Mouse (Mus musculus) layer of hippocampus, postnatal 36 days (tissue): ENCODE measurements around the gene Ly6g5b. TPM values are rescaled to one million over a fixed set of nuclear protein-coding genes. Genes with fewer than 3 reads are reported as not detected.

Experiments used
- DNase-seq, 2 experiments: peaks; one replicate each; pipeline ENCODE4 v3.0.0; 2022
- total RNA-seq, 2 experiments: library from RNA; stranded (reverse); gene quantifications; 2 replicates each; pipeline ENCODE4 v1.2.3; 2021

The Ly6g5b gene
- total RNA-seq, 2 experiments from 2014 or later = 0.70 TPM; not detected in 1

GRCm38 (mm10) chr17:35077786-35078233, 37.4 kb downstream of the Ly6g5b start, which contains the start of gene Ly6g6d:
Gene Ly6g6d (minus strand): TSS chr17:35078065.
- DNase-seq = no peak

DNA sequence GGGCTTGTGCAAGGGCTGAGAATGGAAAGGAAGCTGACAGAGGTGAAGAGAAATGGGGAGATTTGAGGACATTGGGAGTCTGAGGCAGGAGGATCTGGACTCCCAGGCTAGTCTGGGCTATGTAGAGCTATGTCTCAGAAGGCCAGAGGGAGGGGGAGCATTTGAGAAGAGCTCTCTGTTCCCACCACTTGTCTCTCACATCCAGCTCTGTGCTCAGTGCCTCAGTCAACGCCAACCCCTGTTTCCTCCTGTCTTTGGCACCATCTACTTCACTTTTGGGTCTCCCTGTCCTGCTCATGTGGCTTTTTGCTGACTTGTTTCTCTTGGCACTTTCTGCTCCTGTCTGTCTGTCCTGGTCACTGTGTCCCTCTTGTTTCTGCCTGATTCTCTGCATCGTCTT, 37.9 kb downstream of the Ly6g5b start:
- no peak for DNase-seq

GRCm38 (mm10) chr17:35076507-35077176, 38.6 kb downstream of the Ly6g5b start, which contains the start of gene Ly6g6e:
Gene Ly6g6e (plus strand): TSS chr17:35076902.
- no peak for DNase-seq

GRCm38 (mm10) chr17:35074097-35074496, 41.1 kb downstream of the Ly6g5b start:
- DNase-seq = no peak

- no peak for DNase-seq
These were observed 43.8 kb downstream of the Ly6g5b start for GRCm38 (mm10) chr17:35071454-35071853.

- no peak for DNase-seq
These were observed 44.5 kb downstream of the Ly6g5b start for GRCm38 (mm10) chr17:35070556-35071229.

DNA sequence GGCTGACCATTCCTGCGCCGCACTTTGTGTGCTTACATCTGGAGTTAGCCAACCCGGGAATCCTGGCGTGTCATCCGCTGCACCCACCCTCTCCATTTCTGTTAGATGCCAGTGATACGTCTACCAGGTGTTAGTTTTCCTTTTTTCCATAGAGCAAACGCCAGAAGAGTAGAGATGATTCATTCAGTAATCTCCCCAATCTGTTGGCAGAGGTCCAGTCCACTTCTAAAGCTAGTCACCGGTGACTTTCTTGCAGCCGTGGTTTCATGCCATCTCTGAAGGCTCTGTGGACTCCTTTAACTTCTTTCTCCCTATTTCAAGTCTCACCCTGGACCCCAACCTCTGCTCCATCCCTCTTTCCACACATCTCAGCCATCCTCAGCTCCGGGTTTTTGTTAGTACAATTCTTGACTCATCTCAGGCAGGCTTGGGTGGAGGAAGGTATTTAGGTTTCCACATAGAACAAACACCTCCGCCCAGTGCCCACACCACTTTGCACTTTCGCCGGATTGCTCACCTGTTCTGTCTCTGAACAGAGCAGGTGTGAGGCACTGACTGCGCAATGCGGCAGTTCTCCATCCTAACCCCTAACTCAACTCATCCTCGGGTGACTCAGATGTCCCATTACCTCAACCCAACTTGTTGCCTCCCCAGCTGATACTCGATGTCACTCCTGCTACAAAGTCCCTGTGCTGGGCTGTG, 46.9 kb downstream of the Ly6g5b start:
- DNase-seq = no peak

DNA sequence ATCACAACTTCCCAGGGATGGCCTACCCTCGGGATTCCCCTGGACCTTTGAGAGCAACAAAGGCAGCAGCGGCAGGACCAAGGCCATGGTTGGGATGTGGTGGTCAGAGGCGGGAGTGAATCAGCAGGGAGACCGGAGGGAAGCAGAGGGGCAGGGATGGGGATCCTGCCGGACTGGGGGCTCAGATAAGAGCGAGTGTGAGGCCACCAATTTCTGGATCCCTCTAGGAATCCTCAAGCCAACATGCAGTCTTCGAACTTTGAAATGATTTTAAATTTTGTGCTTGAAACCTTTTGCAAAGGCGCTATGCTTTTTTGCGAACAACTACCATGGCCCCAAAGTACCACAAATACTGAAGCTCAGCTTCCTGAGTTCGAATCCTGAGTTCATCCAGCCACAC, 49.1 kb downstream of the Ly6g5b start, which contains the start of gene Mpig6b:
TSS of gene Mpig6b (minus strand) at position 101 of the 400 bp plus-strand sequence.
- no peak for DNase-seq

GRCm38 (mm10) chr17:35064951-35065947, 50.0 kb downstream of the Ly6g5b start, which contains the start of gene Ly6g6c:
Gene Ly6g6c (plus strand): TSS chr17:35065388.
- DNase-seq = no peak

DNA sequence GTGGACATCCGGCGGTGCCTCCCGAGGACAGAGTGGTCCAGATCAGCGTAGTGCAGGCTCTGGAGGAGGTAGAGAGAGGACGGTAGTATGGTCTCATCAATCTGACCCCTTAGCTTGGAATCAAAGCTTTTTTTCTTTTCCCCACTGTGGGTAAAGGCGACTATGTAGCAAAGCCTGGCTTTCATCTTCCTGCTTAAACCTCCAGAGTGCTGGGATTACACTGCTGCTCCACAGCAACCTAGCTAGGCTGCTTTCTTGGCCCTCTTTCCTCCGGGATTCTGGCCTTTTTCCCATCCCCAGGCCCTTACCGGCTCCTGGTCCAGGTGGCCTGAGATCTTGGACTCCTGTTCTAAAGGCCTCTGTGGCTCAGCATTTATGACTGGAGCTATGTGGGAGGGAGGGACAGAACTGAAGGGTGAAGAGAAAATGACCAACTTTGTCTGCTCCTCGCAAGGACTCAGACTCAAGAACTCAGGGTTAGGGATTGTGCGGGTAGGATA, 50.8 kb downstream of the Ly6g5b start:
- no peak for DNase-seq

Other genes with a start within 250 kb of the Ly6g5b start
- 1 to 10 TPM; 6.9 to 8.0 TPM for gene Zbtb12, start 235.9 kb downstream of the Ly6g5b start, total RNA-seq
- gene Gm20547, start 233.4 kb downstream of the Ly6g5b start, total RNA-seq = not detected
- gene C2, start 217.2 kb downstream of the Ly6g5b start, total RNA-seq = 1 to 10 TPM in 1 of 2 experiments, under 1 TPM in 1; 0.22 to 2.0 TPM
- gene Ehmt2, start 217.0 kb downstream of the Ly6g5b start, total RNA-seq = 100 to 1,000 TPM; 175 to 182 TPM
- gene Slc44a4, start 201.0 kb downstream of the Ly6g5b start, total RNA-seq = under 1 TPM in 1 of 2 experiments, not detected in 1; 0.28 TPM
- gene Neu1, start 184.2 kb downstream of the Ly6g5b start, total RNA-seq = 10 to 100 TPM; 37.6 to 41.2 TPM
- 10 to 100 TPM; 28.0 to 35.6 TPM for gene Hspa1b, start 156.2 kb downstream of the Ly6g5b start, total RNA-seq
- not detected for gene Gm20481, start 145.5 kb downstream of the Ly6g5b start, total RNA-seq
- 10 to 100 TPM; 19.1 to 26.6 TPM for gene Hspa1a, start 143.3 kb downstream of the Ly6g5b start, total RNA-seq
- gene Hspa1l, start 142.7 kb downstream of the Ly6g5b start, total RNA-seq = under 1 TPM; 0.42 to 0.48 TPM
- gene Lsm2, start 133.6 kb downstream of the Ly6g5b start, total RNA-seq = 10 to 100 TPM; 17.3 to 19.1 TPM
- gene Vars, start 114.4 kb downstream of the Ly6g5b start, total RNA-seq = 10 to 100 TPM; 45.1 to 50.1 TPM
- gene Vwa7, start 98.8 kb downstream of the Ly6g5b start, total RNA-seq = under 1 TPM; 0.22 to 0.33 TPM
- under 1 TPM; 0.62 to 0.94 TPM for gene Sapcd1, start 87.4 kb downstream of the Ly6g5b start, total RNA-seq
- under 1 TPM; 0.62 to 0.73 TPM for gene Msh5, start 68.7 kb downstream of the Ly6g5b start, total RNA-seq
- gene Clic1, start 65.5 kb downstream of the Ly6g5b start, total RNA-seq = 10 to 100 TPM in 1 of 2 experiments, 1 to 10 TPM in 1; 6.7 to 11.5 TPM
- gene Ddah2, start 56.4 kb downstream of the Ly6g5b start, total RNA-seq = 10 to 100 TPM; 16.0 to 18.0 TPM
- gene Ly6g6c, start 50.0 kb downstream of the Ly6g5b start, total RNA-seq = not detected
- gene Mpig6b, start 49.2 kb downstream of the Ly6g5b start, total RNA-seq = not detected
- gene Ly6g6e, start 38.5 kb downstream of the Ly6g5b start, total RNA-seq = 1 to 10 TPM; 3.6 to 5.4 TPM
- gene Ly6g6d, start 37.4 kb downstream of the Ly6g5b start, total RNA-seq = 1 to 10 TPM in 1 of 2 experiments, under 1 TPM in 1; 0.99 to 2.1 TPM
- gene Ly6g6f, start 29.8 kb downstream of the Ly6g5b start, total RNA-seq = not detected
- 100 to 1,000 TPM; 101 to 102 TPM for gene Abhd16a, start 26.2 kb downstream of the Ly6g5b start, total RNA-seq
- gene Ly6g5c, start 7.1 kb downstream of the Ly6g5b start, total RNA-seq = not detected
- 10 to 100 TPM; 13.0 to 15.2 TPM for gene Gpank1, start 6.0 kb upstream of the Ly6g5b start, total RNA-seq
- 100 to 1,000 TPM; 169 to 176 TPM for gene Csnk2b, start 6.6 kb upstream of the Ly6g5b start, total RNA-seq
- 10 to 100 TPM; 25.6 to 29.3 TPM for gene D17H6S53E, start 10.9 kb upstream of the Ly6g5b start, total RNA-seq
- gene Apom, start 16.6 kb upstream of the Ly6g5b start, total RNA-seq = not detected
- 100 to 1,000 TPM; 304 to 319 TPM for gene Bag6, start 19.8 kb upstream of the Ly6g5b start, total RNA-seq
- 100 to 1,000 TPM; 315 to 340 TPM for gene Prrc2a, start 49.5 kb upstream of the Ly6g5b start, total RNA-seq
- 10 to 100 TPM; 10.1 to 10.9 TPM for gene Aif1, start 60.6 kb upstream of the Ly6g5b start, total RNA-seq
- 1 to 10 TPM; 7.1 to 7.7 TPM for gene Lst1, start 73.0 kb upstream of the Ly6g5b start, total RNA-seq
- under 1 TPM in 1 of 2 experiments, not detected in 1; 0.30 TPM for gene Ltb, start 79.0 kb upstream of the Ly6g5b start, total RNA-seq
- not detected for gene Tnf, start 86.6 kb upstream of the Ly6g5b start, total RNA-seq
- gene Lta, start 89.9 kb upstream of the Ly6g5b start, total RNA-seq = under 1 TPM; 0.28 to 0.42 TPM
- not detected for gene Gm16181, start 105.4 kb upstream of the Ly6g5b start, total RNA-seq
- 100 to 1,000 TPM; 602 to 647 TPM for gene Atp6v1g2, start 118.2 kb upstream of the Ly6g5b start, total RNA-seq
- 10 to 100 TPM; 13.3 to 13.6 TPM for gene Nfkbil1, start 120.4 kb upstream of the Ly6g5b start, total RNA-seq
- gene Ddx39b, start 126.3 kb upstream of the Ly6g5b start, total RNA-seq = 100 to 1,000 TPM; 220 to 232 TPM
- gene H2-D1, start 147.3 kb upstream of the Ly6g5b start, total RNA-seq = 10 to 100 TPM; 13.4 to 18.0 TPM
- under 1 TPM in 1 of 2 experiments, not detected in 1; 0.20 TPM for gene H2-Q1, start 205.0 kb upstream of the Ly6g5b start, total RNA-seq
- under 1 TPM in 1 of 2 experiments, not detected in 1; 0.37 TPM for gene H2-Q2, start 226.8 kb upstream of the Ly6g5b start, total RNA-seq